Mouse (Mus musculus) kidney, postnatal 0 days (tissue): Measurements from ENCODE around the gene Fam160a1. TPM values are rescaled to one million over a fixed set of nuclear protein-coding genes. Genes with fewer than 3 reads are reported as not detected.

Experiments
- ATAC-seq: fragments of 200-750 bp; cut with Nextera tagmentation; replicated peaks from 2 replicates; pipeline ENCODE4 v1.8.0; 2017; ENCODE audit warnings: low read depth, moderate number of reproducible peaks, moderate TSS enrichment, moderate library complexity; ENCODE audit not compliant: low FRiP score
- DNase-seq: peaks from one replicate; pipeline ENCODE4 v3.0.0-alpha.2; 2016; ENCODE audit warnings: low spot score
- H3K27ac ChIP-seq: fragments of 300-500 bp; sonication (generic); 2 replicates; pipeline ENCODE4 v1.5.1; 2014; ENCODE audit warnings: mild to moderate bottlenecking
- H3K27me3 ChIP-seq: fragments of 300-500 bp; sonication (generic); 2 replicates; pipeline ENCODE4 v1.6.1; 2014; ENCODE audit warnings: low read length, mixed read lengths; ENCODE audit not compliant: insufficient read depth
- H3K36me3 ChIP-seq: fragments of 300-500 bp; sonication (generic); 2 replicates; pipeline ENCODE4 v1.6.1; 2014; ENCODE audit warnings: low read length, mixed read lengths; ENCODE audit not compliant: insufficient read depth
- H3K4me1 ChIP-seq: fragments of 300-500 bp; sonication (generic); replicated peaks from 2 replicates; pipeline ENCODE4 v1.6.1; 2014; ENCODE audit warnings: antibody characterized with exemption, low read length, mixed read lengths; ENCODE audit not compliant: insufficient read depth
- H3K4me2 ChIP-seq: fragments of 300-500 bp; sonication (generic); 2 replicates; pipeline ENCODE4 v1.6.1; 2014; ENCODE audit warnings: mild to moderate bottlenecking, low read length, moderate library complexity, mixed read lengths
- H3K4me3 ChIP-seq: fragments of 300-500 bp; sonication (generic); replicated peaks from 2 replicates; pipeline ENCODE4 v1.5.1; 2014; ENCODE audit warnings: low read depth, low read length
- H3K9ac ChIP-seq: fragments of 300-500 bp; sonication (generic); 2 replicates; pipeline ENCODE4 v1.6.1; 2014; ENCODE audit warnings: low read depth, low read length
- H3K9me3 ChIP-seq: fragments of 300-500 bp; sonication (generic); replicated peaks from 2 replicates; pipeline ENCODE4 v1.6.1; 2016; ENCODE audit warnings: low read length, inconsistent platforms, mixed read lengths
- CTCF ChIP-seq: IDR thresholded peaks from 2 replicates; pipeline ENCODE4 v1.5.1; 2016; ENCODE audit warnings: antibody characterized with exemption, low read depth, mild to moderate bottlenecking, moderate library complexity
- WGBS: fragments of 180-500 bp; shearing (Covaris S2); extraction: QIAGEN DNeasy Blood & Tissue Kit; methylation state at CpG from one replicate; pipeline ENCODE4 v1.1.7; 2014; 5-methylcytosine and 5-hydroxymethylcytosine counted together
- polyA plus RNA-seq: library from polyadenylated mRNA; unstranded; fragments of >200 nt; fragmentation: Nextera tagmentation; extraction: Ambion mirVana; gene quantifications from 2 replicates; pipeline ENCODE4 v1.2.1, GENCODE M21; 2015

Fam160a1 gene
- polyA plus RNA-seq, 1 experiment from 2014 or later = 6.8 TPM

DNA sequence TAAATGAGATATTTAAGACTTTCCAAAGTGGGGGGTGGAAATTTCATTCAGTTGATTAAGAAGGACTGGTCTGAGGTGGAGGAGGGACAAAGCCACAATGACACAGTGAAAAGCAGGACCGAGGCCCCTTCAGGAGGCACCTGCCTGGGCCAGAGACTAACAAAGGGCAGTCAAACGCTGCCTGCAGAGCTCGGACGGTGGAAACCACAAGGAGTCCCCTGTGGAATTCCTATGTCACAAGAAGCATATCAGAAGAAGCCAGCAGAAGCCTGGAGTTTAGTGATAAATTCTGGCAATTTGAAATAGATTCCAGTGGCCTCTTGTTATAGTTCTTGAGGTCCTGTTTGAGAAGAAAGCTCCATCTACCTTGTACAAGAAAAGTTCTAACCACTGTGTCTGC is 40.0 kb upstream of the Fam160a1 start:
- H3K36me3 ChIP-seq = no peaks in the 10 kb centered on the region
- no peak overlapping the region for H3K27ac ChIP-seq
- H3K9ac ChIP-seq = no peak overlapping the region
- H3K9me3 ChIP-seq = no peaks in the 10 kb centered on the region
- H3K4me2 ChIP-seq = no peak overlapping the region
- H3K27me3 ChIP-seq = no peaks in the 10 kb centered on the region
- H3K4me3 ChIP-seq = no peak overlapping the region
- 40% methylated on average over 4 of the region's 4 CpGs for WGBS
- no peak for TF ChIP-seq CTCF
- ATAC-seq (no peak), DNase-seq (no peak)
- 0 out of 2 replicates have a peak, but pooled peaks cover 8% of the 10 kb centered on the region for H3K4me1 ChIP-seq

DNA sequence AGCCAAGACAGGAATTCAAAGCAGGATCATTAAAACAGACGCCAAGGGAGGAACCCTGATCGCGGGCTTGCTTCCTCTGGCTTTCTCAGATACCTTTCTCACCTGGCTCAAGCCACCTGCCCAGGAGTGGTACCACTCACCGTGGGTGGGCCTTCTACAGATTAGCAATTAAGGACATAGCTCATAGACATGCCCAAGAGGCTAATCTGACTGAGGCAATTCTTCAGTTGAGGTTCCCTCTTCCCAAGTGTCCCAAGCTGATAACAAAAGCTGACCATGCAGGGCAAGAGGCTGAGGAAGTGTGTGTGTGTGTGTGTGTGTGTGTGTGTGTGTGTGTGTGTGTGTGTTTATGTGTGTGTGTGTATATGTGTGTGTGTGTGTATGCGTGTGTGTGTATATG is 38.9 kb upstream of the Fam160a1 start:
- Histone ChIP-seq H3K27ac (no peak overlapping the region), H3K36me3 (no peaks in the 10 kb centered on the region), H3K9me3 (no peaks in the 10 kb centered on the region), H3K9ac (no peak overlapping the region), H3K4me3 (no peak overlapping the region), H3K4me2 (no peak overlapping the region), H3K4me1 (0 out of 2 replicates have a peak, but pooled peaks cover 8% of the 10 kb centered on the region), H3K27me3 (no peaks in the 10 kb centered on the region)
- ATAC-seq (no peak), DNase-seq (no peak)
- 83% methylated on average over 5 of the region's 5 CpGs for WGBS
- TF ChIP-seq CTCF = no peak

DNA sequence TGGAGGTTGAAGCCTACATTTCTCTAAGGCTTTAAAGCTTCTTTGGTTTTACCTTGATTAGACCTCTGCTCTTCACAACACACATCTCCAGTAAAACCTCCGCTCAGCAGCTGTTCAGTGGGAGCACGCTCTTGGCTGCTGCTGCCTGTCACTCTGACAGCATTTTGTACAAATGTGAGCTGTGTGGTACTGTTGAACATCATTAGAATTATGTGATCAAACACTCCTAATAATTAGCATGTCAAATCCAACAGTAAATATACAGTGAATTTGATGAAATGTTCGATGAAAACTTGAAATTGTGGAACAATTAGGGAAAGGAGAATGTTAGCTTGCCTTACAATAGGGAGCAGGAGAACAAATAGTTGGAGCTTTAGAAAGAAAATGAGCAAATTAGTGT is 38.0 kb upstream of the Fam160a1 start:
- no peak overlapping the region for H3K4me3 ChIP-seq
- no peak overlapping the region for H3K27ac ChIP-seq
- no peak overlapping the region for H3K4me2 ChIP-seq
- no peaks in the 10 kb centered on the region for H3K36me3 ChIP-seq
- no peak overlapping the region for H3K9ac ChIP-seq
- DNase-seq (no peak), ATAC-seq (no peak)
- 0 out of 2 replicates have a peak, but pooled peaks cover 8% of the 10 kb centered on the region for H3K4me1 ChIP-seq
- H3K27me3 ChIP-seq = no peaks in the 10 kb centered on the region
- TF ChIP-seq CTCF = no peak
- WGBS = 90% methylated on average over 3 of the region's 3 CpGs
- no peaks in the 10 kb centered on the region for H3K9me3 ChIP-seq

DNA sequence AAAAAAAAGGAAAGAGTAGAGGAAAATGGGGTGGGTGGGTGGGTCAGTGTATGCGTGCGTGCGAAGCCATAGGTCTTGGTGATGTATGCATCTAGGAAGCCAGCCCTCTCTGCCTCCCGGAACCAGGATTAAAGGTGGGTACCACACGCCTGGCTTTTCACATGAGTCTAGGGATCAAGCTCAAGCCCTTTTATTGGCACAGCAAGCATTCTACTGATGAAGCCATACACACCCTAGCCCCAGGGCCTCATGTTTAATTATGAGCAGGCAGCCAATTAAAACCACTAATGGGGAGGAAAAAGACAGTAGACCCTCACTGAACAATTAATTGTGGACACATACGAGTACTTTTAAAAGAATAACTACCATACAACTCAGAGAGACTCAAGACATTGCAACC is 37.1 kb upstream of the Fam160a1 start:
- TF ChIP-seq CTCF = no peak
- DNase-seq = no peak
- Histone ChIP-seq H3K27ac (no peak overlapping the region), H3K36me3 (no peaks in the 10 kb centered on the region), H3K4me2 (no peak overlapping the region), H3K4me1 (0 out of 2 replicates have a peak, but pooled peaks cover 8% of the 10 kb centered on the region), H3K4me3 (no peak overlapping the region), H3K9me3 (no peaks in the 10 kb centered on the region), H3K27me3 (no peaks in the 10 kb centered on the region), H3K9ac (no peak overlapping the region)
- 92% methylated on average over 6 of the region's 6 CpGs for WGBS
- no peak for ATAC-seq

DNA sequence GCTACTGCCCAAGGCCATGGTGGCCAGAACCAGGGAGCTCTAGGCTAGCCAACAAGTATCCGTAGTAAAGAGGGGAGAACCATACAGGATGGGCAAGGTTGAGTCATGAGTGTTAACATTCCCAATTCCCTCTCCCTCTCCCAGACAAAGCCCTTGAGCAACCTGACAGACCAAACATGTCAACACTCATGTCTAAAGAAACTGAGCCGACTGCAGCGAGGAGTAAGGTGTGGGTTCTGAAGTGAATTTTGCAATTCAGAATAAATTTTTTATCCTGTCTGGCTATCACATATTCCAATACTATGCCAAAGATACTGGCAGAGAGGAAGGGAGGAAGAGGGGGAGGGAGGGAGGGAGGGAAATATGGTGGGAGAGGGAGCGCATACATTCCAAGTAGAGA is 36.6 kb upstream of the Fam160a1 start:
- Histone ChIP-seq H3K27me3 (no peaks in the 10 kb centered on the region), H3K36me3 (no peaks in the 10 kb centered on the region), H3K4me3 (no peak overlapping the region), H3K4me1 (0 out of 2 replicates have a peak, but pooled peaks cover 4% of the 10 kb centered on the region), H3K27ac (no peak overlapping the region), H3K4me2 (no peak overlapping the region), H3K9ac (no peak overlapping the region), H3K9me3 (no peaks in the 10 kb centered on the region)
- DNase-seq (no peak), ATAC-seq (no peak)
- no peak for TF ChIP-seq CTCF
- WGBS = 79% methylated on average over 4 of the region's 4 CpGs

- ATAC-seq (no peak), DNase-seq (no peak)
- Histone ChIP-seq H3K4me1 (no peaks in the 10 kb centered on the region), H3K36me3 (no peaks in the 10 kb centered on the region), H3K9me3 (no peaks in the 10 kb centered on the region), H3K27ac (no peak overlapping the region), H3K4me2 (no peak overlapping the region), H3K27me3 (no peaks in the 10 kb centered on the region), H3K4me3 (no peak overlapping the region), H3K9ac (no peak overlapping the region)
- WGBS = 94% methylated on average over 1 of the region's 1 CpGs
- no peak for TF ChIP-seq CTCF
These were observed 33.0 kb upstream of the Fam160a1 start for GRCm38 (mm10) chr3:85850079-85850478.

- no peak for TF ChIP-seq CTCF
- Histone ChIP-seq H3K4me2 (no peak overlapping the region), H3K27ac (no peak overlapping the region), H3K9me3 (no peaks in the 10 kb centered on the region), H3K4me3 (no peak overlapping the region), H3K36me3 (no peaks in the 10 kb centered on the region), H3K4me1 (0 out of 2 replicates have a peak, but pooled peaks cover 7% of the 10 kb centered on the region), H3K27me3 (no peaks in the 10 kb centered on the region), H3K9ac (no peak overlapping the region)
- DNase-seq = no peak
- ATAC-seq = no peak
- 90% methylated on average over 1 of the region's 1 CpGs for WGBS
These were observed 29.2 kb upstream of the Fam160a1 start for GRCm38 (mm10) chr3:85846316-85846715.
